Mouse (Mus musculus) heart, embryonic 11.5 days (tissue): ENCODE data around the gene Tenm2. TPM values are rescaled to one million over a fixed set of nuclear protein-coding genes. Genes with fewer than 3 reads are reported as not detected.

ENCODE experiments used
- ATAC-seq: fragments of 200-750 bp; cut with Nextera tagmentation; replicated peaks from 2 replicates; pipeline ENCODE4 v1.8.0; 2017; ENCODE audit warnings: moderate library complexity; ENCODE audit not compliant: insufficient number of reproducible peaks, low FRiP score, low TSS enrichment
- H3K27ac ChIP-seq: fragments of 300-500 bp; sonication (generic); 2 replicates; pipeline ENCODE4 v1.5.1; 2014; ENCODE audit warnings: mild to moderate bottlenecking, low read depth, low read length
- H3K27me3 ChIP-seq: fragments of 300-500 bp; sonication (generic); 2 replicates; pipeline ENCODE4 v1.6.1; 2014; ENCODE audit warnings: mild to moderate bottlenecking, low read length, mixed read lengths; ENCODE audit not compliant: control insufficient read depth, insufficient read depth
- H3K36me3 ChIP-seq: fragments of 300-500 bp; sonication (generic); 2 replicates; pipeline ENCODE4 v1.6.1; 2014; ENCODE audit warnings: mild to moderate bottlenecking, low read length, moderate library complexity, mixed read lengths; ENCODE audit not compliant: control insufficient read depth, insufficient read depth
- H3K4me1 ChIP-seq: fragments of 300-500 bp; sonication (generic); 2 replicates; pipeline ENCODE4 v1.6.1; 2014; ENCODE audit warnings: low read length; ENCODE audit not compliant: control insufficient read depth, insufficient read depth
- H3K4me2 ChIP-seq: fragments of 300-500 bp; sonication (generic); 2 replicates; pipeline ENCODE4 v1.6.1; 2014; ENCODE audit warnings: mild to moderate bottlenecking, moderate library complexity
- H3K4me3 ChIP-seq: fragments of 300-500 bp; sonication (generic); 2 replicates; pipeline ENCODE4 v1.5.1; 2014; ENCODE audit warnings: low read depth, low read length
- H3K9ac ChIP-seq: fragments of 300-500 bp; sonication (generic); 2 replicates; pipeline ENCODE4 v1.6.1; 2014; ENCODE audit warnings: mild to moderate bottlenecking, low read depth, low read length, moderate library complexity
- H3K9me3 ChIP-seq: fragments of 300-500 bp; sonication (generic); replicated peaks from 2 replicates; pipeline ENCODE4 v1.6.1; 2016; ENCODE audit warnings: low read length; ENCODE audit not compliant: control insufficient read depth
- WGBS: fragments of 180-500 bp; shearing (Covaris S2); extraction: QIAGEN DNeasy Blood & Tissue Kit; methylation state at CpG from one replicate; pipeline ENCODE4 v1.1.7; 2014; ENCODE audit not compliant: insufficient replicate concordance; 5-methylcytosine and 5-hydroxymethylcytosine counted together
- polyA plus RNA-seq: library from polyadenylated mRNA; unstranded; fragments of >200 nt; fragmentation: Nextera tagmentation; extraction: Ambion mirVana; gene quantifications from 2 replicates; pipeline ENCODE4 v1.2.1, GENCODE M21; 2014

The Tenm2 gene
- polyA plus RNA-seq, 1 experiment from 2014 or later, result 1.4 TPM

GRCm38 (mm10) chr11:36988776-36989565, 246.8 kb downstream of the Tenm2 start:
- Histone ChIP-seq H3K27ac (no peak overlapping the region), H3K27me3 (no peaks in the 10 kb centered on the region), H3K4me3 (no peak overlapping the region), H3K9me3 (no peaks in the 10 kb centered on the region), H3K9ac (no peak overlapping the region), H3K4me1 (no peaks in the 10 kb centered on the region), H3K4me2 (no peak overlapping the region), H3K36me3 (no peaks in the 10 kb centered on the region)
- 44% methylated on average over 5 of the region's 5 CpGs for WGBS
- no peak; the same call in 1 of the 2 replicates for ATAC-seq

- H3K27ac ChIP-seq, result no peak overlapping the region
- H3K27me3 ChIP-seq, result no peaks in the 10 kb centered on the region
- H3K9ac ChIP-seq, result no peak overlapping the region
- no peak for ATAC-seq
- H3K4me1 ChIP-seq, result no peaks in the 10 kb centered on the region
- H3K36me3 ChIP-seq, result no peaks in the 10 kb centered on the region
- no peak overlapping the region for H3K4me2 ChIP-seq
- 73% methylated on average over 2 of the region's 2 CpGs for WGBS
- H3K4me3 ChIP-seq, result no peak overlapping the region
- H3K9me3 ChIP-seq, result no peaks in the 10 kb centered on the region
These were observed 261.6 kb downstream of the Tenm2 start for GRCm38 (mm10) chr11:36974142-36974541.

DNA sequence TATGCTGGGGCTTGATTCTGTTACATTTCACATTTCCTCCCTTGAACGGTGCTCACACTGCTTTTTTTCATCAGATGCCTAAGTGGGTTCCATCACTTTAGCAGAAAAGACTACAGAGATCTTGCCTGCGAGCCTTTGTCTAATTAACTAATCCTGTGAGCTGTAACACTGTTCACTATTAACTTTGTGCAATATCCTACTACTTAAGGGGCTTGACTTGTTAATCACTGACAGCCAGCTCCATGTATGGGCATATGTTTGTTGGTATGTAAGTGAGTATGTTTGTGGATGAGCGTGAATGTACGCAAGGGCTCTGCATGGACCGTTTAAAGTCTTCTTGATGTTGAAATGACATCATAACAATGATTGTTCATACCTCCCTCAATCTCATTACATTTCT, 277.7 kb downstream of the Tenm2 start:
- 83% methylated on average over 5 of the region's 5 CpGs for WGBS
- no peak overlapping the region for H3K27ac ChIP-seq
- no peak overlapping the region for H3K4me3 ChIP-seq
- no peaks in the 10 kb centered on the region for H3K9me3 ChIP-seq
- H3K4me1 ChIP-seq, result no peaks in the 10 kb centered on the region
- no peak overlapping the region for H3K9ac ChIP-seq
- ATAC-seq, result no peak
- H3K27me3 ChIP-seq, result no peaks in the 10 kb centered on the region
- H3K36me3 ChIP-seq, result no peaks in the 10 kb centered on the region
- H3K4me2 ChIP-seq, result no peak overlapping the region

GRCm38 (mm10) chr11:36941429-36941828, 294.3 kb downstream of the Tenm2 start:
- no peak for ATAC-seq

DNA sequence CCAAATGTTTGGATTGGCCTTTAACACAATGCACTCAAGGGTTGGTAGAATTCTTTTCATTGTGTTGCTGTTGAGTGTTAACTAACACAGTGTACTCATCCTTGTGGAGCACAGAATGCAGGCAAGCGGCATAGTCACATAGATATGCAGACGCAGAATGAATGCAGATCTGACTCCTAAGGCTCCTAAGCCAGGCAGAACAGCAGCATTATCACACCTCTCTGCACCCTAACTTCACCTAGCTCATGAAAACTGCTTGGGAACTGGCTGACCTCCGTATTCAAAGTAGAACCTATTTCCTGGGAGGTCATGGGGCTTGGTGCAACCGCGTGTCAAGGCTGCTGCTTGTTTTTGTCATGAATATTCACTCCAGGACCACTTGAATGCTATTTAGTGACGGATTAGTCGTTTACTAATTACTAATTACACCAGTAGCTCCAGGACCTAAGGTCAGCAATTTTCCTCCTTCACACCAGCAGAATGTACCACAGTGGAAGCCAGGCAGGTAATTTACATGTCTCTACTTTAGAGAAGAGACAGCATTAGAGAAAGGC, 295.1 kb downstream of the Tenm2 start:
- H3K4me1 ChIP-seq, result no peaks in the 10 kb centered on the region
- H3K27me3 ChIP-seq, result no peaks in the 10 kb centered on the region
- ATAC-seq, result no peak
- H3K9ac ChIP-seq, result no peak overlapping the region
- H3K36me3 ChIP-seq, result no peaks in the 10 kb centered on the region
- H3K4me2 ChIP-seq, result no peak overlapping the region
- H3K9me3 ChIP-seq, result no peaks in the 10 kb centered on the region
- 34% methylated on average over 7 of the region's 7 CpGs for WGBS
- no peak overlapping the region for H3K4me3 ChIP-seq
- H3K27ac ChIP-seq, result no peak overlapping the region

More at GRCm38 (mm10) chr11:36941429-36941828, 294.3 kb downstream of the Tenm2 start:
- 86% methylated on average over 6 of the region's 6 CpGs for WGBS
- no peaks in the 10 kb centered on the region for H3K36me3 ChIP-seq
- no peak overlapping the region for H3K27ac ChIP-seq
- no peak overlapping the region for H3K4me2 ChIP-seq
- no peaks in the 10 kb centered on the region for H3K27me3 ChIP-seq
- no peak overlapping the region for H3K9ac ChIP-seq
- no peaks in the 10 kb centered on the region for H3K9me3 ChIP-seq
- H3K4me1 ChIP-seq, result no peaks in the 10 kb centered on the region
- no peak overlapping the region for H3K4me3 ChIP-seq

DNA sequence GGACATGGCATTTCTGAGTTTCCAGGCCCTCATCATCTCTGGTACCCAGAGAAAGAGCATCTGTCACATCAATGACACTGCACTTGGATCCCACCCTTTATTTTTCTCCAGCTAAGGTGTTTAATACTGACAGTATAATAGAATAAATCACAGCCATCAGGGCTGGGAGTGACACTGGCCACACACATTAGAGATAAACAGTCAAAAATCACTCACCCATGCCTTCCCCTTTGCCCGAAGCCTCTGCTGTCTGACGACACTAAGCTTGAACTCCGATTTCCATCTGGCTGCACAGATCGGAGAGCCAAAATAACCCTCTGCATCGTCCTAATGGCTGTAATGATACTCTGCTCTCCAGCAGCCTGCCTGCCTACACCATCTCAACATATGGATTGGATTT, 305.9 kb downstream of the Tenm2 start:
- H3K9ac ChIP-seq, result no peak overlapping the region
- no peak overlapping the region for H3K4me2 ChIP-seq
- ATAC-seq, result no peak
- no peak overlapping the region for H3K27ac ChIP-seq
- H3K27me3 ChIP-seq, result no peaks in the 10 kb centered on the region
- no peak overlapping the region for H3K4me3 ChIP-seq
- WGBS, result 84% methylated on average over 5 of the region's 5 CpGs
- no peaks in the 10 kb centered on the region for H3K36me3 ChIP-seq
- no peaks in the 10 kb centered on the region for H3K9me3 ChIP-seq
- no peaks in the 10 kb centered on the region for H3K4me1 ChIP-seq

- H3K4me2 ChIP-seq, result no peak overlapping the region
- ATAC-seq, result no peak
- no peaks in the 10 kb centered on the region for H3K4me1 ChIP-seq
- no peak overlapping the region for H3K4me3 ChIP-seq
- 74% methylated on average over 9 of the region's 9 CpGs for WGBS
- H3K9ac ChIP-seq, result no peak overlapping the region
- H3K27ac ChIP-seq, result no peak overlapping the region
- no peaks in the 10 kb centered on the region for H3K9me3 ChIP-seq
- H3K36me3 ChIP-seq, result no peaks in the 10 kb centered on the region
- H3K27me3 ChIP-seq, result no peaks in the 10 kb centered on the region
These were observed 308.9 kb downstream of the Tenm2 start for GRCm38 (mm10) chr11:36926705-36927406.

- Histone ChIP-seq H3K9ac (no peak overlapping the region), H3K9me3 (no peaks in the 10 kb centered on the region), H3K36me3 (no peaks in the 10 kb centered on the region), H3K27me3 (no peaks in the 10 kb centered on the region), H3K4me1 (no peaks in the 10 kb centered on the region), H3K27ac (no peak overlapping the region), H3K4me3 (no peak overlapping the region), H3K4me2 (no peak overlapping the region)
- WGBS, result 77% methylated on average over 6 of the region's 6 CpGs
- no peak for ATAC-seq
These were observed 316.5 kb downstream of the Tenm2 start for GRCm38 (mm10) chr11:36919301-36919700.
